Mouse (Mus musculus): ENCODE measurements at regions not wholly inside any gene's neighbourhood (a gene's known extent, or its start where the extent isn't known, plus 50 kb on each side); places are given as distances from the start of the nearest gene placed in this dataset.

DNA sequence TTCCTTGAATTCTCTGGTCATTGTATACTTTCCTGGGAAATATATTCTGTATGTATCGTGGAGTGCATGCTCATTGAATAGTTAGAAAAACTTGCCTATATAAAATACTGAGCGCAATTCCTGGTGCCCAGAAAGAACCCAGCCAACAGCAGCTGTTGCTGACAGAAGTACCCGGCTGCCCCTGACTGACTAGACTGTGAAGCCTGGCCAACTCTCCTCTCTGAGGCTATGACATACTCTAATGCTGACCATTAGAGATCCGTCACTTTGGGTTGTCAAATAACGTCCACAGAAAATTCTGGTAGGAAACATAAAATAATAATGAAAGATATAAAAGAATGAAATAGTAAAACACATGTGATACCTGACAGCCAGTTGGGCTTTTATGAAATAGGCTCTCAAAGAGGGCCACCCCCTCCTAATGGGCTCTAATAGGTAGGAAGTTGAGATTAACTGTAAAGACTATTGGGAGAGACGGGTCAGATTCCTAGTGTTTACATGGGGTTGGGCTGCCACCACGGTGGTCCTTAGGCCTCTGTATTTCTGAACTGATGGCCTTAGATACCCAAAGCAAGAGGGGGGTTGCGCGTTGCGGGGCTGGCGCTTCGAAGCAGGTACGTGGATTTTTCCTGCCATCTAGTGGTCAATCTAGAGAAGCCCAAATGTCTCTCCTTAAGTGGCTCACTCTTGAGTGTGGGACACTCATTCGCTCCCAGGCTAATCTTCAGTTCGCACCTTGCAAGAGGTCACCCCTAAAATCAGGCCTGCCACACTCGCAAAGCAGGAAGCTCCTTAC, 53.0 kb upstream of the Mon1b start:
- TF ChIP-seq POLR2A (IDR thresholded peaks at IDR 0.05; ENCODE audit: insufficient read length, low read depth): no peak
- TF ChIP-seq E2F4 (IDR thresholded peaks at IDR 0.05; ENCODE audit: insufficient read depth): no peak
- no peak for TF ChIP-seq MAX (IDR thresholded peaks at IDR 0.05; ENCODE audit: low read depth)
- no peak for TF ChIP-seq POLR2AphosphoS2 (IDR thresholded peaks at IDR 0.05; ENCODE audit: insufficient read length, low read depth)
- no peak for TF ChIP-seq MYOG (IDR thresholded peaks at IDR 0.05; ENCODE audit: control insufficient read depth in 1 of 3, insufficient read depth in 1 of 3, insufficient read length in 2 of 3, low read depth in 2 of 3)
- no peak for TF ChIP-seq REST (IDR thresholded peaks at IDR 0.05; ENCODE audit: insufficient read depth, insufficient read length)
- TF ChIP-seq TCF3 (IDR thresholded peaks at IDR 0.05; ENCODE audit: insufficient read length, low read depth): no peak
- TF ChIP-seq SRF (IDR thresholded peaks at IDR 0.05; ENCODE audit: control insufficient read depth, insufficient read length, low read depth): no peak
- TF ChIP-seq TCF12 (IDR thresholded peaks at IDR 0.05; ENCODE audit: insufficient read depth, poor library complexity, severe bottlenecking): no peak
- no peak for TF ChIP-seq MYOD1 (IDR thresholded peaks at IDR 0.05; ENCODE audit: control insufficient read depth in 1 of 3, insufficient read length in 2 of 3, low read depth in 2 of 3)
- no peak for TF ChIP-seq CEBPB (IDR thresholded peaks at IDR 0.05; ENCODE audit: insufficient read depth, poor library complexity, severe bottlenecking)
- no peak for TF ChIP-seq USF1 (IDR thresholded peaks at IDR 0.05; ENCODE audit: low read depth)
- no peaks in the 10 kb centered on the region for H3K27me3 ChIP-seq (ENCODE audit: control insufficient read depth, insufficient read depth, insufficient read length)
- H3K4me2 ChIP-seq (ENCODE audit: low read depth): no peak overlapping the region
- no peaks in the 10 kb centered on the region for H3K79me2 ChIP-seq (ENCODE audit: control insufficient read depth, insufficient read depth)
- H3ac ChIP-seq (ENCODE audit: control insufficient read depth, insufficient read length): no peak overlapping the region
- H3K36me3 ChIP-seq (ENCODE audit: control insufficient read depth, insufficient read depth): no peaks in the 10 kb centered on the region
- no peak overlapping the region for H3K4me3 ChIP-seq

DNA sequence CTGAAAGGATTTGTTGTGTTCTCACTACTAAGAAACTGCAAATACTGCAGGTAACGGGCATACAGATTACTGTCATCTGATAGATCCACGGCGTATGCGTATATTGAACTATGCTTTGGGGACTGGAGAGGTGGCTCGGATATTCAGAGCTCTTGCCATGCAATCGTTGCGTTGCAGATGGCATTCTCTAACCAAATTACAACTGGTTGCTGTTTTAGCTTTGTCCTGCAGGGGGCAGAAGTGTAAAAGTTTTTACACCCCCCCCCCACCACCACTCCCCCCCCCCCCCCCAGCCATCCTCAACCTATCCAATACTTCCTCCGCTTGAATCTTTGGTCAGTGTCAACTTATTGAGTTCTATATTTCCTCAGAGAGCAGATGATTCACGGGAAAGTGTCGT, 51.6 kb upstream of the Mon1b start:
- H3K4me2 ChIP-seq (ENCODE audit: low read depth): no peak overlapping the region
- no peak for TF ChIP-seq SRF (IDR thresholded peaks at IDR 0.05; ENCODE audit: control insufficient read depth, insufficient read length, low read depth)
- TF ChIP-seq POLR2A (IDR thresholded peaks at IDR 0.05; ENCODE audit: insufficient read length, low read depth): no peak
- TF ChIP-seq USF1 (IDR thresholded peaks at IDR 0.05; ENCODE audit: low read depth): no peak
- no peaks in the 10 kb centered on the region for H3K79me2 ChIP-seq (ENCODE audit: control insufficient read depth, insufficient read depth)
- no peak overlapping the region for H3ac ChIP-seq (ENCODE audit: control insufficient read depth, insufficient read length)
- H3K27me3 ChIP-seq (ENCODE audit: control insufficient read depth, insufficient read depth, insufficient read length): no peaks in the 10 kb centered on the region
- no peaks in the 10 kb centered on the region for H3K36me3 ChIP-seq (ENCODE audit: control insufficient read depth, insufficient read depth)
- no peak overlapping the region for H3K4me3 ChIP-seq

All from myocyte (in vitro differentiated cells).